Mouse (Mus musculus) hindbrain, postnatal 0 days (tissue): Measurements from ENCODE around the gene Nalcn. TPM values are rescaled to one million over a fixed set of nuclear protein-coding genes. Genes with fewer than 3 reads are reported as not detected.

Experiments
- ATAC-seq: fragments of 200-750 bp; cut with Nextera tagmentation; 2 replicates; pipeline ENCODE4 v1.8.0; 2017; ENCODE audit warnings: mild to moderate bottlenecking, moderate TSS enrichment, moderate library complexity
- DNase-seq: peaks from one replicate; pipeline ENCODE4 v3.0.0-alpha.2; 2015; ENCODE audit warnings: low spot score
- H3K27ac ChIP-seq: fragments of 300-500 bp; sonication (generic); 2 replicates; pipeline ENCODE4 v1.5.1; 2014; ENCODE audit warnings: mild to moderate bottlenecking
- H3K27me3 ChIP-seq: fragments of 300-500 bp; sonication (generic); 2 replicates; pipeline ENCODE4 v1.6.1; 2014; ENCODE audit warnings: low read length, mixed read lengths; ENCODE audit not compliant: insufficient read depth
- H3K36me3 ChIP-seq: fragments of 300-500 bp; sonication (generic); 2 replicates; pipeline ENCODE4 v1.6.1; 2014; ENCODE audit warnings: low read length, mixed read lengths; ENCODE audit not compliant: insufficient read depth
- H3K4me1 ChIP-seq: fragments of 300-500 bp; sonication (generic); 2 replicates; pipeline ENCODE4 v1.6.1; 2014; ENCODE audit warnings: antibody characterized with exemption, low read length, mixed read lengths; ENCODE audit not compliant: insufficient read depth
- H3K4me2 ChIP-seq: fragments of 300-500 bp; sonication (generic); 2 replicates; pipeline ENCODE4 v1.6.1; 2014; ENCODE audit warnings: low read depth, mild to moderate bottlenecking, low read length, moderate library complexity, mixed read lengths
- H3K4me3 ChIP-seq: fragments of 300-500 bp; sonication (generic); 2 replicates; pipeline ENCODE4 v1.5.1; 2014; ENCODE audit warnings: low read length
- H3K9ac ChIP-seq: fragments of 300-500 bp; sonication (generic); replicated peaks from 2 replicates; pipeline ENCODE4 v1.6.1; 2014; ENCODE audit warnings: mild to moderate bottlenecking, low read length, moderate library complexity, mixed read lengths
- H3K9me3 ChIP-seq: fragments of 300-500 bp; sonication (generic); 2 replicates; pipeline ENCODE4 v1.6.1; 2016; ENCODE audit warnings: low read length, mixed read lengths
- CTCF ChIP-seq: IDR thresholded peaks from 2 replicates; pipeline ENCODE4 v1.5.1; 2016; ENCODE audit warnings: antibody characterized with exemption, control low read depth, low read depth
- WGBS: fragments of 180-500 bp; shearing (Covaris S2); extraction: QIAGEN DNeasy Blood & Tissue Kit; methylation state at CpG from one replicate; pipeline ENCODE4 v1.1.7; 2014; 5-methylcytosine and 5-hydroxymethylcytosine counted together
- polyA plus RNA-seq: library from polyadenylated mRNA; unstranded; fragments of >200 nt; fragmentation: Nextera tagmentation; extraction: Ambion mirVana; gene quantifications from 2 replicates; pipeline ENCODE4 v1.2.1, GENCODE M21; 2015
- total RNA-seq: library from RNA; depleted of rRNA; stranded (reverse); fragments of >200 nt; gene quantifications from 2 replicates; pipeline ENCODE4 v1.2.3, GENCODE M21; 2014; rRNA removed

The Nalcn gene
- total and polyA plus RNA-seq, 2 experiments from 2014 or later: 12.8 to 45.5 TPM

GRCm38 (mm10) chr14:123237002-123237401 is 389.9 kb downstream of the Nalcn start:
- no peak for TF ChIP-seq CTCF
- Histone ChIP-seq H3K27me3 (no peaks in the 10 kb centered on the region), H3K9ac (no peak overlapping the region), H3K27ac (no peak overlapping the region), H3K36me3 (no peaks in the 10 kb centered on the region), H3K4me1 (no peaks in the 10 kb centered on the region), H3K4me3 (no peak overlapping the region), H3K9me3 (no peaks in the 10 kb centered on the region), H3K4me2 (no peak overlapping the region)
- no peak for ATAC-seq
- 77% methylated on average over 2 of the region's 2 CpGs for WGBS
- DNase-seq: no peak

- ATAC-seq: no peak
- no peak overlapping the region for H3K4me2 ChIP-seq
- no peaks in the 10 kb centered on the region for H3K27me3 ChIP-seq
- no peak for DNase-seq
- no peaks in the 10 kb centered on the region for H3K4me1 ChIP-seq
- no peak overlapping the region for H3K9ac ChIP-seq
- no peak for TF ChIP-seq CTCF
- no peak overlapping the region for H3K4me3 ChIP-seq
- no peaks in the 10 kb centered on the region for H3K9me3 ChIP-seq
- H3K36me3 ChIP-seq: no peaks in the 10 kb centered on the region
- H3K27ac ChIP-seq: no peak overlapping the region
Observed at GRCm38 (mm10) chr14:123232630-123233206, 394.2 kb downstream of the Nalcn start.

Other genes with a start within 250 kb of the Nalcn start
- gene Itgbl1, start 32.8 kb upstream of the Nalcn start, total RNA-seq: 1.5 and 2.0 TPM in 2 replicates
- gene Itgbl1, start 32.8 kb upstream of the Nalcn start, polyA plus RNA-seq: 3.5 TPM in 2 replicates